Mouse (Mus musculus): ENCODE data around the gene Slc25a34.
A peak's percentile ranks its signal among the peaks of the same experiment; 100 is the strongest.

Slc25a34 gene

DNA sequence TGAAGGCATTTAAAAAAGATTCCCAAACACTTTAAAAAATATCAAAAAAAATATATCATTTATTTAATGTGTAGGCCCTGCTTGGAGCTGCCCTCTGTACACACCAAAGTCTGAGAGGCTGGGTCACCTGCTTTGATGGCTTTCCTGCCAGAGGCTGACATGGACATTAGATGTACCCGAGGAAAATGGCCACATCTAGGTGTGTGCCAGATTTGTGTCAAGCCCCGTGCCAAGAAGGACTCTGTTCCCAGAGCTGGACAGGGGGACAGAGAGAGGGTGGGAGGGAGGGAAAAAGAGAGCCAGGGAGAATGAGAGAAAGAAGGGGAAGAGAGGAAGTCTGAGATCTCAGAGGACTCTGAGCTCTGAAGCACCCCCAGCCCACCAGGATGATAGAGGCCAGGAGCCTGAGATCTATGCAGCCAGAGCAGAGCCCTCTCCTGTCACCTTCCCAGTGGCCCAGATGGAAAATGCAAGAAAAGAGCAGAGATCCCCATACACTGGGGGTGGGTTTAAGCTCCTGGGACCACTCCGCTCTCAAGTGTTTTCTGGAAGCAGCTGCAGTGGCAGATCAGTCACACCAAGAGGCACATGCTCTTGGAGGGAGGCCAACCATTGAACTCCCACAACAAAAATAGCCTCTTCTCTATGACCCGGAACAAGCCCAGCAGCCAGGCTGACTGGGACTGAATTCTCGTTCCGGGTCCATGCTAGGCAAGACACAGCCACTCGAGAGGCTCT lies 19.7 kb upstream of the Slc25a34 start:
- DNase-seq (ENCODE audit: low spot score in 2 of 2): no peak

DNA sequence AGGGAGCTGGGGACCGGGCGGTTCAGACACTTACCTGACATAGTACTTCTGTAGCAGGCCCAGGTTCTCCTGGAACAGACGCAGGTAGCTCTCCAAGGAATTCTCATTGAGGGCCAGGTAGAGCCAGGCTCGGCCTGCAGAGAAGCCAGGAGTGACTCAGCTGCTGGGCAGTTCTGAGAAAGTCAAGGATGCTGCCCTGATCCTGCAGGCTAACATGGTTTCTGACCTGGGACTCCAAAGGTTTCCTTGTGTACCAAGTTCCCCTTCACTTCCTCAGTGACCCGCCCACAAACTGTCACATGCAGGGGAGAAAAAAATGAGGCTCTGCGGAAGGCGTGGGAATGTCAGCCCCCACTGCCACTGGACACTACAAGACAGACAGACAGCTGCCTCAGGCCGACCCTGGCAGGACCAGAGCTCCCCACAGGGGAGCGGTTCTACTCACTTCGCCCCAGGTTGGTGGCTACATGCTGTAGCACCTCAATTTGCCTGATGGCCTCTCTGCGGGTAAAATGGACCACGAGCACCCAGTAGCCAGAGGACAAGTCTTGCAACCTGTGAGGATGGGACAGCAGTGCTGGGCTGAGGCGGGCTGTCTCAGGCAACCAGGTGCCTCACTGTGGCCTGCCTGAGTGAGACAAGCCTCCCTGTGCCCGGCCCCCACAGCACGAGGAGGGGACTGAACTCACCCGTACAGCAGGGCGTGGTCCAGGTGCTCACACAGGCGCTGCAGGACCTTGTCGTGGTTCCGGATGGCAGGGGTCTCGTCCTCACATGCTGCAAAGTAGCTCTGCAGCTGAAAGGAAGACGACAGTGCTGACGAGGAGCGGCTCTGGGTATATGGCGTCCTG lies 18.6 kb upstream of the Slc25a34 start:
- DNase-seq (ENCODE audit: low spot score in 2 of 2): no peak

DNA sequence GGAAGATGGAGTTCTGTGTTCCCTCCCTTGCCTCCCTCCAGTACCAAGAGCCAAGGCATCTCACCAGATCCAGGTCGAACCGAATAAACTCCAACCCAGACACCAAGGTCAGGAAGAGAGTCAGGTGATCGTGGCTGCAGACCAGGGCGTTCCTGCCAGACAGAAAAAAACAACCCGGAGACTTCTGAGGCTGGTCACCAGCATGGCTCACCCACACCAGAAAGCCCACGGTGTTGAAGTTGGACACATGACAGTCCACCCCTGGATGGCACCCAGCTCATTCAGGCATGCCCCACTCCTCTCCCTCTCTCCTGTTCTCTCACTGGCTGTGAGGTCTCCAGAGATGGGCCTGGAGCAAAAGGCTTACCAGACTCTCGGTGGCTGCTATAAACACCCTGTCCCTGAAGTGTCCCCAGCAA lies 17.7 kb upstream of the Slc25a34 start:
- DNase-seq (ENCODE audit: low spot score in 2 of 2): no peak

DNA sequence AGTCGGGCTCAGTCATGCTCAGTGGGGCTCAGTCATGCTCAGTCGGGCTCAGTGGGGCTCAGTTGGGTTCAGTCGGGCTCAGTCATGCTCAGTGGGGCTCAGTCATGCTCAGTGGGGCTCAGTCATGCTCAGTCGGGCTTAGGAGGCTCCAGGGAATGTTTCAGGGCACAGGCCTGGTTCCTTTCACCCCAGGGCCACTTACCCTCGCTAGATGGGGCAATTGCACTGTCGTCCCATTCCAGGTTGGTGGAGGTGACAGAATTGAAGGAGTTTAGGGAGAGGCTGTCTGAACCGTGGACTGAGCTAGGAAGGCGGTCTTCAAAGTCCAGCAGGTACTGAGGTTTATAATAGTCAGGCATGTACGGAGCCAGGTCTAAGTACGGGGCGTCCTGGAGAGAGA lies 15.9 kb upstream of the Slc25a34 start:
- DNase-seq (ENCODE audit: low spot score in 2 of 2): no peak

DNA sequence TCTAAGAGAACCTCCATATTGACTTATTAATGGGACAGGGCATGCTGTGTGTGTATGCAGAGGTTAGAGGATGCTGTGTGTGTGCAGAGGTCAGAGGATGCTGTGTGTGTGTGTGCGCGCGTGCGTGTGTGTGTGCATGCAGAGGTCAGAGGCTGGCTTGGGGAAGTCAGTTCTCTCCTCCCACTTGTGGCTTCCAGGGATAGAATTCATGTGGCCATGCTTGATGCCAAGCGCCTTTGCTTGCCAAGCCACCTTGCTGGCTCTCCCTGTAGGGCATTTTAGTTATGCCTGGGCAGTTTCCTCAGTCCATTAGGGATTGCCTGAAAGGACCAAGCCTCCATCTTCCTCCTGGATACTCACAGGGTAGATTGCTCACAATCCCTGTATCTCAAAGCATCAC lies 13.1 kb upstream of the Slc25a34 start:
- no peak for DNase-seq (ENCODE audit: low spot score in 2 of 2)

DNA sequence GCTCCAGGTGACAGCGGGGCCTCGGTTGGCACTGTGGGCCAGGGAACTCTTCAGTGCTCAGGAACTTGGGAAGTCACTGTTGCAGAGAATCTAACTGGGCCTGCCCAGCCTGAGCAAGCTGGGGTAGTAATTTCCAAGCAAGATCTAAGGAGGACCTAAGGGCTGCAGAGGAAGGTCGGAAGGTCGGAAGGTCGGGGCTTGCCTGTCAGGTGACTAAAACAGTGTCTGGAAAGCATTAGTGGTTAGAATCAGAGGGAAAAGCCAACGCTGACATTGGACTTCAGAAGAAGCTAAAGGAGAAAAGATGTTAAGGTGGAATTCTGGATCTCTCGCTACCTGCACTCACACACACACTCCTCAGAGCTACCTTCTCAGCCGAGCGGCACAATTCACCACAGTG lies 12.4 kb upstream of the Slc25a34 start:
- DNase-seq (ENCODE audit: low spot score in 2 of 2): no peak

DNA sequence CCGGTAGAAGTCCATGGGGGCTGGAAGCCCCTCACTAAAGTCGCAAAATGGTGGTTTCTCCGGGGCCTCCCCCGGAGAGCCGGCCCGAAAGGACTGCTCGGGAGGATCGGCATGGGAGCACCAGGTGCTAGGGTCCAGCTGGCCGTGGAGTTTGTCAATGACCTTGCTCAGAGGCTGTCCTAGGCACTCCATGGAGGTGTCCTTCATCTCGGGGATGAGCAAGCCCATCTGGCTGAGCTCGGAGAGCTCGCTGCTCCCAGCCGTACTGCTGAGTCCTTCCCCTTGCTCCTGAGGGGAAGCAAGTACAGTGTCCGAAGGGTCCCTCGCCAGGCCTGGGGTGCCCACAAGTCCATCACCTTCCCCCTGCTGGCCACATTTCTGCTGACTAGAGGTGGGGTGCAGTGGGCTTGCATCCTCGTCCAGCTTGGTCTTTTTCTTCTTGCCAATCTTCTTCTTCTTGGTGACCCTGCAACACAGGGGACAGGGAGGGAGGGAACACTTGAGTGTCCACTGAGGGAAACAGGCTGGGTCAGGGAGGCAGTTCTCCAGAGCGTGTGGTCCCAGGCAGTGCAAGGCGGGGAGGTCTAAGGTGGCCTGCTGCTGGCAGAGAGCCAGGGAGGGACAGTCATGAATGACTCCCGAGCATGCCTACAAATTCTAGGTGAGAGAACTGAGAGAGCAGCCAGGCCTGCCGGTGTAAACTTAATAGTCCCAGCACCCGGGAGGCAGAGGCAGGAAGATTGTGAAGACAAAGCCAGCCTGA lies 8.7 kb upstream of the Slc25a34 start:
- DNase-seq (ENCODE audit: low spot score in 2 of 2): no peak

DNA sequence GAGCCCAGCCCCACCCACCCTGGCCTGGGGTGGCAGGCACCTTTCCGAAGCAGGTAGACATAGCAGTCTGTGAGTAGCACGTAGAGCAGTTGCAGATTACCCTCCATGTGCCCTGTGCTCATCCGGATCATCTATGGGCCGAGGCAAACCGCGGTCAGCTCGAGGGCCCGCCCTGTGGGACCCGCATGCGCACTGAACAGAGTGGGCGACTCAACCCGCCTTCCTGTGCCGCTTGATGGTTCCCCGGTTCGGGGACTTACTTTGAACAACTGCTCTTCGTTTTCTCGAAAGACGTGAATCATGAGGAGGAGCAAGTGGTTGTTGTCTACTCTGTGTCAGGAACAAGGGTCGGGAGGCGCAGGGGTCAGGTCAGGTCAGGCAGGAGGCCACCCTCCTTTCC lies 7.6 kb upstream of the Slc25a34 start:
- DNase-seq (ENCODE audit: low spot score in 2 of 2): no peak

DNA sequence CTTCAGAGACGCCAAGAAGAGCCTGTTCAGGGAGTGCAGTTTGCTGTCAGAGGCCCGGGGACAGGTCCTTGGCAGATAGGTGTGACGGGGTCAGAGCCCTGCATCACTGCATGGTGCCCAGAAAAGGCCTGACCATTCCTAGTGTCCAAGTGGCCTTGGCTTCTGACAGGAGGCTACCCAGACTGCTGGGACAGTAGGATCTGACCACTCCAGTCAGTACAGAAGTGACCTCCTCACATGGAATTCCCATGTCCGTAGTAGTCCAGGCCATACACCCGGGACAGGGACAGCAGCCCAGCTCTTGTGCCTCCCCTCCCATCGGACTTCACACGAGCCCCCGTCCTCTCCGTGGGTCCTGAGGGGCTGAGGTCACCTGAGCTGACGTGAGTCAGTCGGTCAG lies 6.4 kb upstream of the Slc25a34 start:
- DNase-seq (ENCODE audit: low spot score in 2 of 2): no peak

DNA sequence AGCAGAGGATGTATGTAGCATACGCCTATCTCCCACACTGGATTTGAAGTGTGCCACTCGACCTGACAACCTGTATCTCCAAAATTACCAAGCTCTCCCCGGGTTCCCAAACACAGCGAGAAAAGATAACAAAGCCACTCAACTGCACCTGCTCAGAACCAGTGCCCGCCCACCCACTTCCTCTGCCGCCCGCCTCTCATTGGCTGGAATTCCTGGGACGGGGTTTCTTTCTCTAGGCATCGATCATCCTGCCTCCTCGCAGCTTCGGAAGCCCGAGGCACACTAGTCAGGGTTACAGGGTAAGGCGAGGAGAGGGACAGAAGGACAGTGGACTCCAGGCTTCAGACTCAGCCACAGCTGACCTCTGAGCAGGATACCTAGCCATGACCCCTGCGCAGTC lies 5.0 kb upstream of the Slc25a34 start:
- no peak for DNase-seq (ENCODE audit: low spot score in 2 of 2)

DNA sequence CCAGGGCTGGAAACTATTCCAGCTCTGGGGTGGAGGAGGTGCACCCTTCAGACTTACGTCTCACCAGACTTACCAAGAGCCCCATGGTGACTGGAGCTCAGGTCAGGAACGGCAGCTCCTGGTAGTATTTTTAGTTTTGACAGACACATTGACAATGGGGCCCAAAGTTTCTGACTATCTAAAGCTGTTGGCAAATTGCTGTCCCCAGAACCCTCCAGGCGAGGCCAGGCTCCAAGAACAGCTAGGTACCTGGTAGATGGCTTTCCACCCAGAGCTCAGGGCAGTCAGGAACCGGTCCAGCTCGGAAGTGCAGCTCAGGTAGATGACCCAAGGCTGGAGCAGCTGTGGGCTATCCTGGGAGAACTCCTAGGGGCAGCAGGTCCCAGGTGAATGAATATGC lies 3.9 kb upstream of the Slc25a34 start:
- DNase-seq (ENCODE audit: low spot score in 2 of 2): no peak

DNA sequence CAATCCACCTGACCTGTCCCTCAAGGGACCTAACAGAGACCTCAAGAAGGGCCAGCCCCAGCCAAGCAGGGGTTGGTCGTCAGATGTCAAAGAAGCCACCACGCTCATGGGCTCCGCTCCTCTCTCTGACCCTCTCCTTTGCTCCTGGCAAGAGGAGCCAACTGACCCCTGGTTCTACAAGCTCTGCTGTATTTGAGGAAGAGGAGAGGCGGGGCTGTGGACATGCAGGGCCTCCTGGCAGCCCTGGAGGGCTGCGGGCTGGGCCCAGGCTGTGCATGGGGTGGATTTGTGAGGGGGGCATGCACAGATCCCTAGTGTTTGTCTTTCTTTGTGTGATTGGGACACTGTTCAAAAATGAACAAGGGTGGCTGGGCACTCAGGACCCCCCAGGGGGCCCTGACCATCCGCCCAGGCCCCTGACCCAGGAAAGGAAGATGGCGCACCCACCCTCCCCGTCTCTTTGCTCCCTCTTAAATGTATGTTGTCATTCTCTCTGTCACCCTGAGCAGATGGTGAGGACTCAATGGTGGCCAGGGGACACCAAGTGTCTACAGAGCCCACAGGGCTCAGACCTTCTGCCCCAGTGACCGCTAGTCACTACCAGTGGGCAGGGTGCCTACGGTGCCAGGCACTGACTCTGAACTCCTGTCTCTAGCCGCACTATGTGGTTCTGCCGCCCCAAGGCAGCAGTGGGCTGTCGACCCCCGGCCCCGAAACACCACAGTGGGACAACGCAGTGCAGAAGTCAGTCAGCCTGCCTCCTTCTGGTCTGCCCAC lies 2.3 kb upstream of the Slc25a34 start:
- DNase-seq (ENCODE audit: low spot score in 2 of 2): no peak

DNA sequence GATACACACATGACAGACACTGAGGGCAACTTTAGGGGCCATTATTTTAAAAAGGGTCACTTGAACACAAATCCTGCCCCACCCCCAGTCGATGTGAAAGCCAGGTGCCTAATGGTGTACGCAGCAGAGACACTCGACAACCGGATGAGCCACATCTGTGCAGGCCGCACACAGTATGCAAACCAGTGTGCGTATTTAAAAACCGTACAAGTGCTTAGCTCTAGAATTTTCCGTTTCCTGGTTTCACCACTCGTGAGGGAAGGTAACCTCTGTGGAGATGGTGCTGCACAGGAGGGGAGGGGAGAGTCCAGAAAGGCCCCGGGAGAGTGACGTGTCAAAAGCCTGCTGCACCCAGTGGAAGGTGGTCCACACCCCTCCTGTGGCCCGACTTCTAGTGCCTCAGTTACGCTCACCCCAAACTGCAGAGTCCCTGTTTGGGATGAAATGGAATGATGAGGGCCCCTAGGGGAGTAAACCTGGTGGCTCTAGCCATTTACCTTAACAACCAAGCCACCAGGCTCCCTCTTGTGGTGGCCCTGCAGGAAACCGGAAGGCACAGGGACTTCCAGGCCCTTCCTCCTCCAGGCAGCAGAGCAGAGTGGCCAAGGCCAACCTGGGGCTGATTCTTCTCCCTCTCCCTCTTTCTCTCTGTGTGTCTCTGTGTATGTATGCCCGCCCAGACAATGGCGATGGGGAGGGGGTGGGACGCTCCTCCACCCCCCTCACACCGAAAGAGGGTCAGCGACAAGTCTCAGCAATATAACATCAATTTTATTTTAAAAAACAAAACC lies 1.6 kb upstream of the Slc25a34 start:
- no peak for DNase-seq (ENCODE audit: low spot score in 2 of 2)

DNA sequence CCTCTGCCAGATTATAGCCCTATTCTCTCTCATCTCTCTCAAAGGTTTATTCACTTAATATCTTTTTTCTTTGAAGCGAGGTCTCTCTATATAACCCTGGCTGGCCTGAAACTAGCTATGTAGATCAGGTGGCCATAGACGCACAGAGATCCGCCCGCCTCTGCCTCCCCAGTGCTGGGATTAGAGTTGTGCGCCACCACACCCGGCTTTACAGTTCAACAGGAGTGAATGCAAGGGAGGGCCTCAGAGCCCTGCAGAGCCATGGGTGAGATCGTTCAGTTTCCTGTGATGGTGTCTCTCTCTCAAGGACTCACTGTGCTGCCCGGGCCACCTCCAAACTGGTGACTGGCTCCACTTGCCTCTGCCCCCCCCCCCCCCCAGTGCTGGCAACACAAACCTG lies 513 bp upstream of the Slc25a34 start:
- DNase-seq (ENCODE audit: low spot score in 2 of 2): no peak

DNA sequence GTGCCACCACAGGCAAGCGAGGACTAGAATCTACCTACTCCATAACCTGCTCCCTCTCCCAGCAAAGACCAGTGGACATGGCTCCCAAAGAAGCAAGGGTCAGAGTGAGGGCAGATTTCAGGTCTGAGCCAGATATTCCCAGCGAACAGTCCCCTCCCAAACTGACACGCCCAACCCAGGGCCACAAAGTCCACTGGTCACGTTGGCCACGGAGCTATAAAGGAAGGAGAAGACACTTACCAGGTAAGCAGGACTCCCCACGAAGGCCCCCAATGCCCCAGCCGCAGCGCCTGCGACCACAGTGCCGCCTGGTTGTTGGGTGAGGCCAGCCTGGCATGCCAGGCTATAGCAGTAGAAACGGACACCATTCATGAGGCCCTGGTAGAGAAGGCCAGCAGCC lies 584 bp downstream of the Slc25a34 start:
- DNase-seq (ENCODE audit: low spot score in 2 of 2): no peak

DNA sequence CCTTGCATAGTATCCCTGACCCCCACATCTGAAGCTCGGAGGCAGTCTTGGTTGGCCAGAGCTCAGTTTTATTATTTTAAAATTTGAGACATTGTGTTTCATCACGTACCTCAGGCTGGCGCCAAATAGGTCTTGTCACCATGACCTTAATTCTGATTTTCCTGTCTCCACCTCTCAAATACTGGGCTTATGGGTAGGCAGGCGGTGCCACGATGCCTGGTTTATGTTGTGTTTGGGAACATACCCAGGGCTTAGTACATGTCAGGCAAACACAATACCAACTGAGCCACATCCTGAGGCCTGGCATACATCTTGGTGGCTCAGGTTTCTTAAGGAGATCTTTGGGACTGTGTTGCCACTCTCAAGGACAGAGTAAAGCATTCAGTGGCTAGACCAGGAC lies 1.0 kb downstream of the Slc25a34 start:
- no peak for DNase-seq (ENCODE audit: low spot score in 2 of 2)

DNA sequence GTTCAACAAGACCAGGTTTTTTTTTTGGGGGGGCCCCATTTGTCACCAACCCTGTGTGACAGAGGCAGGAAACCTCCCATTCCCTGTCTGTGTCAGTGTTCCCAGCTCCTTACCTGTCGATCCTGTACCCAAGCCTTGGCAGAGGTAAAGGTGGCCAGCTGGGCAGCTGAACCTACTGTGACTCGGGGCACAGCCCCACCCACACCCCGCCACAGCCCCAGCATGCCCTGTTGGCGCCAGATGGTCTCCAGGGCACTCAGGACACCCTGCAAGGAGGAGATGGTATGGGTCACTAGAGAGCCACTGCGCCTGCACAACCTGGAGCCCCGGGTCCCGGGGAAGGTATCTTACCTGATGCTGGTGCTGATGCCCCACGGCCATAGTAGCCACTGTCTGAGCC lies 1.5 kb downstream of the Slc25a34 start:
- no peak for DNase-seq (ENCODE audit: low spot score in 2 of 2)

DNA sequence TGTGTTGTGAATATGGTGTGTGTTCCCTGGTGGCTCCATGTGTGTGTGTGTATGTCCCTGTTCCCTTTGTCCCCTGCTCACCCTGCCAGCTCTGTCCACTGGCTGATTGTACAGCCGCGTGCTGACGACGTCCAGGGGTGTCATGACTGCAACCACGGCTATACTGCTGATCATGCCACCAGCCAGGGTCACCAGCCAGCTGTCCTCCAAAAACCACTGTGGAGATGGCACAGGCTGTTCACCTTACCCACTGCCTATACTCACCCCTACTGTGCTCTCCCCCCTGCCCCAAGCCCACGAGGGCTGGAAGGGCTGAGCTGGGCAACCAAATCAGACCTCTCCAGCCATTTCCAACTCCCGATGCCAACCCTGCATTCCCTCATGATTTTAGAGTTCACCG lies 2.3 kb downstream of the Slc25a34 start:
- DNase-seq (ENCODE audit: low spot score in 2 of 2): no peak

DNA sequence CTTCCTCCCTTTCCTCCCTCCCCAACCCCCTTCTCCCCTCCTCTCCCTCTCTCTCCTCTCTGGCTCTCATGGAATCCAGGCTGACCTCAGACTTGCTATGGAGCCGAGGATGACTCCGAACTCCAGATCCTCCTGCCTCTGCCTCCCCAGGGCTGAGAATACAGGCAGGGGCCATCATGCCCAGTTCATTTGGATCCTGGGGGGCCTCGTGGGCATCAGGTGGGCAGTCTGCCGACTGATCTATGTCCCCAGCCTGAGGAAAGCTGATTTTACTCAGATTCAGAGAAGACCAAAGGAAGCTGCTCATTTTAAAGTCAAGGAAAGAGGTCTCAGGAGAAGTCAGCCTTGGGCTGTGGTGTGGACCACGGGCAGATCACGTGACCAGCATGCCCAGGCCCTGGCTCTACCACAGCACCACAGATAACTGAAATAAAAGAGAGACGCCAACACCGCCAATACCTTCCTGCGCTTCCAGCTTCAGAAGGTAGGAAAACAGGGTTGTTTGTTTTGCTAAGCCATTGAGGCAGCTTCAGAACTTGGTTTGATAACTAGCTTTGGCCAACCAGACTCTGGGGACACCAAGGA lies 4.2 kb downstream of the Slc25a34 start:
- no peak for DNase-seq (ENCODE audit: low spot score in 2 of 2)

DNA sequence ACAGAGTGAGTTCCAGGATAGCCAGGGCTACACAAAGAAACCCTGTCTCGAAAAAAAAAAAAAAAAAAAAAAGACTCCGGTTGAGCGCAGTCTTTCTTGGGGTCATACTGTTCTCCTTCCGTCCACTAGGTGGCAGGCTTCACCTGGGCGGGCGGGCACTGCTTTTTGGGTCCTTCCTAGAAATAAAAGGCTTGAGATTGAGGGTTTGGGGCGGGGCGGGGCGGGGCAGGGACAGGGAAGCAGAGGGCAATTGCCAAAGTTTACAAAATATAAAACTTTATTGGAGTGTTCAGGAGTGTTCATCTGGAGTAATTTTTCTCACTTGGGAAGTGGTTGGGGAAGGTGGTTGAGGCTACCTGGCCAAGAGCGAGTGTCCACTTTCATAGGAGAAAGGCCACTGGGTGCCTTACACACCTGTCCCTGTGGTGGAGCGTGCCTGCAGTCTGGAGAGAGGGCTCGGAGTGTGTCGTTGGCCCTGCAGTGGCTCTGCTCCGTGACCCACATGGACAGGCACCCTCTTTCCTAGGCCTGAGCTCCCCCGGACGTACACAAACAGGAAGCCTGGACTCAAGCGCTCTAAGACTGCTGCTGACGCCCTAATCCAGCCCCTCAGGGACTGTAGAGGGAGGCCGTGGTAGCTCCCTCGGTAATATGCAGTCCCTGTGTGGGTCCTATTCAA lies 4.9 kb downstream of the Slc25a34 start, which contains the start of gene Tmem82:
Gene Tmem82 (minus strand): TSS at position 69 of the 679 bp plus-strand sequence.
- DNase-seq (ENCODE audit: low spot score in 2 of 2): peak in 1 of 2 experiments; percentile 66
